9 mouse cellular contexts compared by ENCODE assay signal in the genomic region with DNA sequence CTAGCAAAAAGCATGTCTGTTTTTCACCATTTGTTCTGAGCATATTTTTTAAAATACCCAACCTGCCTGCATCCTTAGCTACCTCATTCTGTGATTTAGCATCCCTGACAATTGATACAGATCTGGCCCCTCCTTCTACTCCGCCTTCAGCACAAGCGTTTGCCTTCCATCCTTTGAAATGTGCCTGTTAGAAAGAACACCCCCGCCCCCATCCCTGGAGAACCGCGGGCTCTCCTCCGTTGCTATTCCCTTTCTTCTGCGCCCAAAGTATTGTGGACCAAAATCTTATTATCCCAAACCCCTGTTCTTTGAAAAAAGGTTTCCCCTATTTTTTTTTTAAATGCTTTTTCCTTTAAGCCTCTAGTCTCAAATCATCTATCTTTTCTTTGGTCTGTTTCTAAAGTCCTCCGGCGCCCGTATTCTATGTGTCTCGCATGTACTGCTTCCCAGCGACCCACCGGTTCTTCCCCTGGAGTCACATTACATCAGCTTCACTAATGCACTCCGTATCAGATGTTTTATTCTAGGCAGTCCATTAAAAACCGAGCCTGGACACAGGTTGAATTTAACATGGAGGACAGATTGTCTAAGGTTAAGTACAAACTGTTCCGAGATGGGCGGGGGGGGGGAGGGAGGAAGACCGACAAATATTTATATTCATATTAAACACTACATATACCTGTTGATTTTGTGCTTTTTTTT. TPM values are rescaled to one million over a fixed set of nuclear protein-coding genes. Genes with fewer than 3 reads are reported as not detected.
DNase-seq lines count a peak whose midpoint lies in the region; ATAC-seq and TF ChIP-seq lines count a peak whose summit lies in the region.
"Had no signal": no experiment of that assay in that cellular context is flagged by ENCODE, and none has a peak within 500 bp of the region (broad histone marks: within the 10 kb centered on the region; RNA-seq: fewer than 3 reads in every experiment).

No protein-coding gene starts in this region.

- H3K27me3 ChIP-seq in heart, embryonic 16.5 days (ENCODE audit: control insufficient read depth, insufficient read depth, low read length) = peaks cover 17% of the 10 kb centered on the region
- no peaks in the 10 kb centered on the region for H3K27me3 ChIP-seq in hindbrain, embryonic 15.5 days
- H3K27me3 ChIP-seq in liver, postnatal 0 days (ENCODE audit: insufficient read depth, low read length) = peaks cover 33% of the 10 kb centered on the region
- H3K27me3 ChIP-seq in stomach, embryonic 15.5 days (replicated peaks) = peaks cover 36% of the 10 kb centered on the region

- DNase-seq in heart, postnatal 25 days (ENCODE audit: low spot score) = no peak
- peak; percentile 66 to 70 for DNase-seq in cerebellum, postnatal 14 days
- no peak for DNase-seq in liver, postnatal 0 days
- no peak for DNase-seq in thymus, postnatal 14 days
- no peak for DNase-seq in gastrocnemius, postnatal 14 days

- ATAC-seq in heart, embryonic 16.5 days (replicated peaks; ENCODE audit: extremely low read depth, insufficient read depth, low FRiP score) = no peak
- peak; percentile 5; the same call in 1 of the 2 replicates for ATAC-seq in hindbrain, embryonic 15.5 days (ENCODE audit: low FRiP score, low read depth)
- no peak for ATAC-seq in liver, postnatal 0 days
- no peak for ATAC-seq in stomach, embryonic 15.5 days (ENCODE audit: insufficient read depth, low FRiP score, low read depth)

- no peak for TF ChIP-seq EP300 in liver, postnatal 0 days (IDR thresholded peaks at IDR 0.05; ENCODE audit: low read depth)

- intact Hi-C loops in heart, postnatal 25 days (cut with DNase I) = no loop called here
- intact Hi-C loops in gastrocnemius, postnatal 14 days (cut with DNase I; ENCODE audit: low total_unique reads) = no loop called here

- H3K4me1 ChIP-seq in heart, embryonic 16.5 days (ENCODE audit: control insufficient read depth, insufficient read depth, low read length) = peaks cover 19% of the 10 kb centered on the region
- H3K4me1 ChIP-seq in hindbrain, embryonic 15.5 days (replicated peaks) = peaks cover 45% of the 10 kb centered on the region
- H3K4me1 ChIP-seq in liver, postnatal 0 days (ENCODE audit: insufficient read depth) = 0 out of 2 replicates have a peak, but pooled peaks cover 2% of the 10 kb centered on the region
- peaks cover 14% of the 10 kb centered on the region for H3K4me1 ChIP-seq in stomach, embryonic 15.5 days

- H3K9ac ChIP-seq in heart, embryonic 16.5 days (ENCODE audit: low read length) = no peak overlapping the region; the same call in 1 of the 2 replicates
- peak overlapping the region; percentile 51 for H3K9ac ChIP-seq in hindbrain, embryonic 15.5 days
- no peak overlapping the region for H3K9ac ChIP-seq in liver, postnatal 0 days (replicated peaks)
- no peak overlapping the region for H3K9ac ChIP-seq in stomach, embryonic 15.5 days

- H3K4me3 ChIP-seq in heart, embryonic 16.5 days (ENCODE audit: low read length) = peak overlapping the region; percentile 59
- H3K4me3 ChIP-seq in hindbrain, embryonic 15.5 days = peak overlapping the region; percentile 91
- peak overlapping the region; percentile 33 for H3K4me3 ChIP-seq in liver, postnatal 0 days (ENCODE audit: low read depth, low read length)
- peak overlapping the region; percentile 56 for H3K4me3 ChIP-seq in stomach, embryonic 15.5 days (replicated peaks)

- H3K4me2 ChIP-seq in heart, embryonic 16.5 days (ENCODE audit: low read depth, low read length) = peak overlapping the region; percentile 91
- H3K4me2 ChIP-seq in hindbrain, embryonic 15.5 days = peak overlapping the region; percentile 79
- H3K4me2 ChIP-seq in liver, postnatal 0 days (ENCODE audit: low read depth, low read length) = peak overlapping the region; percentile 64
- H3K4me2 ChIP-seq in stomach, embryonic 15.5 days = peak overlapping the region; percentile 98

- no peaks in the 10 kb centered on the region for H3K9me3 ChIP-seq in heart, embryonic 16.5 days (replicated peaks; ENCODE audit: control insufficient read depth, low read length)
- no peaks in the 10 kb centered on the region for H3K9me3 ChIP-seq in hindbrain, embryonic 15.5 days
- H3K9me3 ChIP-seq in liver, postnatal 0 days (ENCODE audit: low read length) = no peaks in the 10 kb centered on the region
- no peaks in the 10 kb centered on the region for H3K9me3 ChIP-seq in stomach, embryonic 15.5 days

- TF ChIP-seq CTCF in liver, postnatal 0 days (IDR thresholded peaks at IDR 0.05; ENCODE audit: low read depth) = no peak

- 1% methylated on average over 18 of the region's 18 CpGs for WGBS in heart, embryonic 16.5 days
- WGBS in hindbrain, embryonic 15.5 days = under 1% methylated on average over 18 of the region's 18 CpGs
- 1% methylated on average over 18 of the region's 18 CpGs for WGBS in liver, postnatal 0 days (ENCODE audit: insufficient replicate concordance)
- under 1% methylated on average over 18 of the region's 18 CpGs for WGBS in stomach, embryonic 15.5 days

- H3K27ac ChIP-seq in heart, embryonic 16.5 days (ENCODE audit: low read length) = no peak overlapping the region
- H3K27ac ChIP-seq in hindbrain, embryonic 15.5 days (replicated peaks) = peak overlapping the region; percentile 88
- no peak overlapping the region for H3K27ac ChIP-seq in liver, postnatal 0 days (ENCODE audit: low read depth)
- H3K27ac ChIP-seq in stomach, embryonic 15.5 days = no peak overlapping the region

- no peaks in the 10 kb centered on the region for H3K36me3 ChIP-seq in heart, embryonic 16.5 days (ENCODE audit: control insufficient read depth, insufficient read depth)
- peaks cover 3% of the 10 kb centered on the region for H3K36me3 ChIP-seq in hindbrain, embryonic 15.5 days
- no peaks in the 10 kb centered on the region for H3K36me3 ChIP-seq in liver, postnatal 0 days (replicated peaks; ENCODE audit: insufficient read depth, low read length)
- no peaks in the 10 kb centered on the region for H3K36me3 ChIP-seq in stomach, embryonic 15.5 days

RNA-seq across cellular contexts. Expression of a gene that starts 0.6 kb away (rescaled TPM):
- polyA plus RNA-seq in heart, embryonic 16.5 days (2015; fragmentation: Nextera tagmentation; extraction: Ambion mirVana) = 76.8 and 84.3 TPM in 2 replicates
- total RNA-seq in heart, postnatal 25 days (2021) = 1 to 10 TPM; 7.4 to 8.2 TPM
- polyA plus RNA-seq in hindbrain, embryonic 15.5 days (2015; fragmentation: Nextera tagmentation; extraction: Ambion mirVana) = 1,684 and 1,722 TPM in 2 replicates
- polyA plus RNA-seq in liver, postnatal 0 days (2015; fragmentation: Nextera tagmentation; extraction: Ambion mirVana) = 2.1 and 2.7 TPM in 2 replicates
- polyA plus RNA-seq in stomach, embryonic 15.5 days (2015; fragmentation: Nextera tagmentation; extraction: Ambion mirVana) = 76.8 and 89.5 TPM in 2 replicates
- 10 to 100 TPM in 1 of 2 experiments, 1 to 10 TPM in 1; 9.8 to 14.2 TPM for total RNA-seq in gastrocnemius, postnatal 14 days (2021)
- total RNA-seq: MEL had no signal

RNA-seq across cellular contexts. Expression of a gene that starts 56.8 kb away (rescaled TPM):
- 33.7 and 34.0 TPM in 2 replicates for polyA plus RNA-seq in heart, embryonic 16.5 days (2015; fragmentation: Nextera tagmentation; extraction: Ambion mirVana)
- total RNA-seq in heart, postnatal 25 days (2021) = 10 to 100 TPM; 40.2 to 46.7 TPM
- 108 and 124 TPM in 2 replicates for polyA plus RNA-seq in hindbrain, embryonic 15.5 days (2015; fragmentation: Nextera tagmentation; extraction: Ambion mirVana)
- 5.3 and 5.6 TPM in 2 replicates for polyA plus RNA-seq in liver, postnatal 0 days (2015; fragmentation: Nextera tagmentation; extraction: Ambion mirVana)
- polyA plus RNA-seq in stomach, embryonic 15.5 days (2015; fragmentation: Nextera tagmentation; extraction: Ambion mirVana) = 33.4 and 33.6 TPM in 2 replicates
- 10 to 100 TPM; 41.0 to 48.3 TPM for total RNA-seq in gastrocnemius, postnatal 14 days (2021)
- total RNA-seq: MEL had no signal

Comparison
In these comparisons a context has a peak if more than half of its experiments do, and no peak if none do; other contexts are left out.
1. H3K4me3 ChIP-seq: peak in every context shown above with its lines; median percentile 91 in hindbrain, embryonic 15.5 days; 59 in heart, embryonic 16.5 days; 56 in stomach, embryonic 15.5 days; 33 in liver, postnatal 0 days.
2. DNase-seq: peak in cerebellum, postnatal 14 days (2 of 2); none in heart, postnatal 25 days (single experiment), liver, postnatal 0 days (single experiment), thymus, postnatal 14 days (single experiment) and gastrocnemius, postnatal 14 days (single experiment).
3. RNA of a gene that starts 0.6 kb away (polyA plus RNA-seq): 1,684 to 1,722 TPM in hindbrain, embryonic 15.5 days, 76.8 to 89.5 TPM in stomach, embryonic 15.5 days and 76.8 to 84.3 TPM in heart, embryonic 16.5 days; 2.1 to 2.7 TPM in liver, postnatal 0 days; every median in the first group is over 10 times any median in the second.
4. Peak in every context shown above with its lines, with median percentiles within 50 percentile points of each other: H3K4me2 ChIP-seq.